Mouse (Mus musculus) neural tube, embryonic 13.5 days (tissue): ENCODE data around the gene Gpr62. TPM values are rescaled to one million over a fixed set of nuclear protein-coding genes. Genes with fewer than 3 reads are reported as not detected.

Experiments used
- ATAC-seq: fragments of 200-750 bp; cut with Nextera tagmentation; 2 replicates; pipeline ENCODE4 v1.8.0; 2017; ENCODE audit warnings: low read depth, mild to moderate bottlenecking, moderate TSS enrichment, moderate library complexity
- H3K27ac ChIP-seq: fragments of 300-500 bp; sonication (generic); replicated peaks from 2 replicates; pipeline ENCODE4 v1.5.1; 2015; ENCODE audit warnings: moderate library complexity, mild to moderate bottlenecking, inconsistent platforms
- H3K27me3 ChIP-seq: fragments of 300-500 bp; sonication (generic); 2 replicates; pipeline ENCODE4 v1.6.1; 2015; ENCODE audit warnings: mild to moderate bottlenecking, inconsistent platforms
- H3K36me3 ChIP-seq: fragments of 300-500 bp; sonication (generic); 2 replicates; pipeline ENCODE4 v1.6.1; 2015; ENCODE audit warnings: mild to moderate bottlenecking, inconsistent platforms
- H3K4me1 ChIP-seq: fragments of 300-500 bp; sonication (generic); replicated peaks from 2 replicates; pipeline ENCODE4 v1.6.1; 2015; ENCODE audit warnings: inconsistent platforms
- H3K4me2 ChIP-seq: fragments of 300-500 bp; sonication (generic); 2 replicates; pipeline ENCODE4 v1.6.1; 2015; ENCODE audit warnings: inconsistent platforms, mild to moderate bottlenecking, moderate library complexity
- H3K4me3 ChIP-seq: fragments of 300-500 bp; sonication (generic); 2 replicates; pipeline ENCODE4 v1.5.1; 2015; ENCODE audit warnings: mild to moderate bottlenecking, inconsistent platforms
- H3K9ac ChIP-seq: fragments of 300-500 bp; sonication (generic); 2 replicates; pipeline ENCODE4 v1.6.1; 2015; ENCODE audit warnings: moderate library complexity, mild to moderate bottlenecking, inconsistent platforms
- H3K9me3 ChIP-seq: fragments of 300-500 bp; sonication (generic); 2 replicates; pipeline ENCODE4 v1.6.1; 2016; ENCODE audit warnings: inconsistent platforms
- WGBS: fragments of 180-500 bp; shearing (Covaris S2); methylation state at CpG from one replicate; pipeline ENCODE4 v1.1.7; 2015; 5-methylcytosine and 5-hydroxymethylcytosine counted together
- polyA plus RNA-seq: library from polyadenylated mRNA; unstranded; fragments of >200 nt; fragmentation: Nextera tagmentation; extraction: Ambion mirVana; gene quantifications from 2 replicates; pipeline ENCODE4 v1.2.1, GENCODE M21; 2015

Gene Gpr62
- polyA plus RNA-seq, 1 experiment from 2014 or later = 0.73 TPM

DNA sequence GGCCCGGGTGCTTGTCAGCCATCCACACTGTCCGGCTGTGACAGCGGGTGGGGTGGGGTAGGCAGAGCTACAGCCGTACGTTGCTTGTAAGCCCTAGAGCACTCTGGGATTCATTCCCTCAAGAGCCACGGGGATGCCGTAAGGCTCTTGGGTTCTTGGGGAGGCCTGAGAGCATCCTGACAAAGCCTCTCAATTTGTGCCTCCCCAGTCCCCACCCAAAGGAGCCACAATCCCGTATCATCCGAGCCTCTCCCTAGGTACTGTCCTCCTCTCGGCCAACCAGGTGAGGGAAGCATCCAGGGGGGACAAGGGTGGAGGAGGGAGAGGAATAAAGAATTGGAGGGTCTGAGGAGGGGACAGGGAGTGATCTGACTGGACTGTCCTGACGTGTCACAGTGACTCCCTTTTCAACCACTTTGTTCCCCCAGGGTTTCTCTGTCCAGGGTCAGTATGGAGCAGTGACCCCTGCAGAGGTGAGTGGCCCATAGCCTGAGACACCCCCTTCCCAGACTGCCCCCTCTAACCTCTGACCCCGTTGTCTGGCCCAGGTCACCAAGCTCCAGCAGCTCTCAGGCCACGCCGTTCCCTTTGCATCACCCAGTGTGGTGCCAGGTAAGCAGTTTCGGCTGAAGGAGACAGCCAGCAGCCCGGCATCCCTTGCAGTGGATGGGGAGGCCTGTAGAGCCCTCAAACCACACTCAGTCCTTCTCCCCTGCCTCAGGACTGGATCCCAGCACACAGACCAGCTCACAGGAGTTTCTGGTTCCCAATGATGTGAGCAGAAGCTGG, 3.9 kb downstream of the Gpr62 start:
- 0 out of 2 replicates have a peak, but pooled peaks cover 6% of the 10 kb centered on the region for H3K27me3 ChIP-seq
- no peaks in the 10 kb centered on the region for H3K9me3 ChIP-seq
- no peak overlapping the region for H3K27ac ChIP-seq
- H3K4me2 ChIP-seq = no peak overlapping the region
- WGBS = 87% methylated on average over 16 of the region's 16 CpGs
- H3K4me3 ChIP-seq = no peak overlapping the region
- peaks cover 61% of the 10 kb centered on the region for H3K36me3 ChIP-seq
- H3K4me1 ChIP-seq = peaks cover 65% of the 10 kb centered on the region
- no peak for ATAC-seq
- H3K9ac ChIP-seq = no peak overlapping the region

DNA sequence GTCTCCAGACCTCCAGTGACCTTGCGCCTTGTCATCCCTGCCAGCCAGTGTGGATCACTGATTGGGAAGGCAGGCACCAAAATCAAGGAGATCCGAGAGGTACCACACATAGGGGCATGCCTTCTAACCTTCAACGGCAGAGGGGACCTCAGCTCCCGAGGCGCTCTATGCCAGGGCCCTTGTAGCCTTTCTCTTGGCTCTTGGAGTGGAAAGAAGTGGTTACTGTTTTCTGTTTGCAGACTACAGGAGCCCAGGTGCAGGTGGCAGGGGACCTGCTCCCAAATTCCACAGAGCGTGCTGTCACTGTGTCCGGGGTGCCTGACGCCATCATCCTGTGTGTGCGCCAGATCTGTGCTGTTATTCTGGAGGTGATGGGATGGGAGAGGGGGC, 4.7 kb downstream of the Gpr62 start:
- no peak overlapping the region for H3K4me3 ChIP-seq
- 0 out of 2 replicates have a peak overlapping the region, but pooled peaks have one; percentile 31 for H3K9ac ChIP-seq
- ATAC-seq = no peak
- H3K27ac ChIP-seq = no peak overlapping the region
- no peak overlapping the region for H3K4me2 ChIP-seq
- H3K27me3 ChIP-seq = 0 out of 2 replicates have a peak, but pooled peaks cover 6% of the 10 kb centered on the region
- peaks cover 61% of the 10 kb centered on the region for H3K36me3 ChIP-seq
- WGBS = 91% methylated on average over 9 of the region's 9 CpGs
- H3K4me1 ChIP-seq = peaks cover 72% of the 10 kb centered on the region
- H3K9me3 ChIP-seq = no peaks in the 10 kb centered on the region

DNA sequence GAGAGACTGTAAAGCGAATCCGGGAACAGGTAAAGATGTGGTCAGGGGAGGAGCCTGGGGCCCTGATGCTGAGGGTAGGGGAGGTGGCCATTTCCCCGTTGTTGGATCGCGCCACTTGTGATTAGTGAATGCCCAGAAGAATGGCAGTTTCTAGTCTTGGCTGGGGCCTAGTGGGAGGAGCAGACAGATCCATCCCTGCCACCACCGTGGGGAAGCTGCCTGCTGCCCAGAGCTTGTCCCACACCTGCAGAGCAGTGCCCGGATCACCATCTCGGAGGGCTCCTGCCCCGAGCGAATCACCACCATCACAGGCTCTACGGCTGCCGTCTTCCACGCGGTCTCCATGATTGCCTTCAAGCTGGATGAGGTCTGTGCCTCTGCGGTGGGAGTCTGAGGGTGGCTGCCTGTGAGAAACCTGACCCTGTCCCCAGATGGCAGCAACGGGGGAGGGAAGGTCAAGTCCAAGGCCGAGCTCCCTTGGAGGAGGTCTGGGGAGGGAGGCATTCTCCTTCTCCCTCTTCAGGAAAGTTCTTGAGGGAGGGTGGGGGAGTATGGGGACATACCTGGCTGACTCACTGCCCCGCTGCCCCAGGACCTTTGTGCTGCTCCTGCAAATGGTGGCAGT, 5.2 kb downstream of the Gpr62 start:
- peaks cover 61% of the 10 kb centered on the region for H3K36me3 ChIP-seq
- WGBS = 81% methylated on average over 18 of the region's 18 CpGs

DNA sequence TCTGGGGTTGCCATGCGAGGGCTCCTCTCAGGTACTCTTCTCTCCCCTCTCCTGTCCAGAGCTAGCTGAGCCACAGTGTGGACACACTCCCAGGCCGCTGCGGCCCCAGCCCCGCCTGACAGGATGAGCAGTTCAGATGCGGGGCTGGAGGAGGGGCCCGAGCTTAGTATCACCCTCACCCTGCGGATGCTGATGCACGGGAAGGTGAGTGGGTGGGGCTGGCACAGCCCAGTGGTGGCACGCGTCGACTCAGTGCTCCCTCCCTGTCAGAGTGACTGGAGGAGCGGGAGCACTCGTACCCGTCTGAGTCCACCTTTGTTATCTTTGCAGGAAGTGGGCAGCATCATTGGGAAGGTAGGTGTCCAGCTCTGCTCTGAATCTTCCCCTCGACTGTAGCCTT, 5.8 kb downstream of the Gpr62 start:
- no peak overlapping the region for H3K27ac ChIP-seq
- no peak overlapping the region for H3K4me2 ChIP-seq
- peaks cover 61% of the 10 kb centered on the region for H3K36me3 ChIP-seq
- H3K4me3 ChIP-seq = no peak overlapping the region
- 0 out of 2 replicates have a peak overlapping the region, but pooled peaks have one; percentile 38 for H3K9ac ChIP-seq
- 84% methylated on average over 15 of the region's 15 CpGs for WGBS
- no peaks in the 10 kb centered on the region for H3K9me3 ChIP-seq
- H3K27me3 ChIP-seq = 0 out of 2 replicates have a peak, but pooled peaks cover 6% of the 10 kb centered on the region
- ATAC-seq = no peak
- peaks cover 72% of the 10 kb centered on the region for H3K4me1 ChIP-seq

More for the DNA sequence above, 5.2 kb downstream of the Gpr62 start:
- H3K9me3 ChIP-seq = no peaks in the 10 kb centered on the region
- H3K27me3 ChIP-seq = 0 out of 2 replicates have a peak, but pooled peaks cover 6% of the 10 kb centered on the region
- peaks cover 72% of the 10 kb centered on the region for H3K4me1 ChIP-seq
- 0 out of 2 replicates have a peak overlapping the region, but pooled peaks have one; percentile 31 for H3K9ac ChIP-seq
- no peak overlapping the region for H3K4me2 ChIP-seq
- no peak overlapping the region for H3K4me3 ChIP-seq
- ATAC-seq = no peak
- no peak overlapping the region for H3K27ac ChIP-seq

DNA sequence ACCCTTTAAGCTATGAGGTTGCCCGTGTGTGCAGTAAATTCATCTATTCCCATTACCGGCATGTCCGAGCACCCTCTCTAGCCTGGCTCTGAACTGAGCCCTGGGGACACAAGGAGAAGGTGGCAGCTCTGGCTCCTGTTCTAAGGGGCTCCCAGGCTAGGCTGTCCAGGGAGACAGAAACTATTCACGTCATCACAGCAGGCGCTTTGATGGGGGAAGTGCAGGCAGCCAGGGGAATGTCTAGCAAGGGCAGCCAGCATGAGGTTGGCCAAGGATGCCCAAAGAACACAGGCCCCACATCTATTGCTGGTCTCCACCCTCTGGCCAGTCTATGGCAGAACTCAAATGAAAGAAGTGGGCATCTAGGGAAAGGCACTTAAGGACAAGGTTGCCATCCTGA, 7.8 kb downstream of the Gpr62 start:
- peak overlapping the region; percentile 80 for H3K4me3 ChIP-seq
- peak overlapping the region; percentile 96 for H3K9ac ChIP-seq
- H3K36me3 ChIP-seq = peaks cover 47% of the 10 kb centered on the region
- peak overlapping the region; percentile 100 for H3K4me2 ChIP-seq
- peak overlapping the region; percentile 92 for H3K27ac ChIP-seq
- peaks cover 67% of the 10 kb centered on the region for H3K4me1 ChIP-seq
- no peak for ATAC-seq
- WGBS = 40% methylated on average over 5 of the region's 5 CpGs
- no peaks in the 10 kb centered on the region for H3K27me3 ChIP-seq
- H3K9me3 ChIP-seq = no peaks in the 10 kb centered on the region

DNA sequence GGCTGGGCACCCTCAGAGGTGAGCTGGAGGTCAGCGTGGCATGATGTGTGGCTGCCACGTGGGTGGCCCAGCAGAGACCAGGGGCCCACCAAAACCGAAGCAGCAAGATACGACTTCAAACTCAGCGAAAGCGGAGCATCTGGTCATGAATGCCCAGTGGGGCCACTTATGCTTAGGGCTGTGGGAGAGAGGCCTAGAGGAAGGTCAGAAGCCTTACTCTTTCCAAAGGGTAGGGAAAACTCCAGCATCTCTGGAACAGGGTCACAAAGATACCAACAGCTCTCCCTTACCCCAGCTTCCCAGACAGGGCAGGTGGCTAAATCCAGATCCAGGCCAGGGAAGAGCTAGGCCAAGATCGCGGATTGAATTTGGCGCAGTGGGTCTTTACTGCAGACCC, 8.6 kb downstream of the Gpr62 start:
- ATAC-seq = no peak
- Histone ChIP-seq H3K9ac (peak overlapping the region; percentile 96), H3K4me1 (peaks cover 75% of the 10 kb centered on the region), H3K36me3 (peaks cover 40% of the 10 kb centered on the region), H3K4me3 (peak overlapping the region; percentile 80), H3K27ac (peak overlapping the region; percentile 92), H3K27me3 (no peaks in the 10 kb centered on the region), H3K9me3 (no peaks in the 10 kb centered on the region), H3K4me2 (peak overlapping the region; percentile 100)
- WGBS = 31% methylated on average over 9 of the region's 9 CpGs

DNA sequence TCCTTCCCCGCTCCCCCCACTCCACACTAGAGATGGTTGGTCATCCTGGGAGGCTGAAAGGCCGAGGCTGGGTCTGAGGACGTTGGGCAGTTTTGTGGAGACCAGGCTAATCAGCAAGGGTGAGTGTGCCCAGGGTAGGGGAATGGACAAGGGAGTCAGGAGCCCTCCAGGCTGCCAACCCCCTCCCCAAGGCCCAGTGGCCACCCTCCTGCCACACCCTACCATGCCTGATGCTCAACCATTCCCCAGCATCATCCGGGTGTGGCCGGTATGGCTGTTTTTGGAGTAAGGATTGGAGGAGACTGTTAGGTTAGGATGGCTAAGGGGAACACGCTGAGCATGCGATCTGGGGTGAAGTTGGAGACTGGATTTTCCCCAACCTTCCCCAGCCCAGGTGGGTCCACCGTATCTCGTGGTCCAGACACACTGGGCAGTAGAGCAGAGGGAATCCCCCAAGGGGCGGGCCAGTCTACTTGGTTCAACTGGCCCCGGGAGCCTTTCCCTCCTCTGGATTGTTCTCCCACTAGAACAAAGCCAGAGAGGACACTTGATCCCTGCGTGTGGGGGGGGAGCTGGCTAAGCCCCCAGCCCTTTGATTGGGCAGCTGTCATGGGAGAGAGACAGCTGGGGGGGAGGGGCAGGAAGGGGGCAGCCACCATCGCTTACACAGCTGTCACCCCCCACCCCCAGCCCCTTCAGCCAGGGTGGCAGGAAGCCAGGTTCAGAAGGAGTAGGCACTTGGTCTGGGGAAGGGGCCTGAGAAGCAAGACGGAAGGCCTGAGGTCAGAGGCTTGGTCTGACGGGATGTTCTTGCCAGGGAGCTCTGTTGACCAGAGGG, 9.2 kb downstream of the Gpr62 start:
- no peaks in the 10 kb centered on the region for H3K27me3 ChIP-seq
- peaks cover 34% of the 10 kb centered on the region for H3K36me3 ChIP-seq
- peak overlapping the region; percentile 92 for H3K27ac ChIP-seq
- H3K9ac ChIP-seq = peak overlapping the region; percentile 96
- WGBS = 24% methylated on average over 15 of the region's 15 CpGs
- H3K9me3 ChIP-seq = no peaks in the 10 kb centered on the region
- no peak for ATAC-seq
- H3K4me1 ChIP-seq = peaks cover 81% of the 10 kb centered on the region
- peak overlapping the region; percentile 80 for H3K4me3 ChIP-seq
- H3K4me2 ChIP-seq = peak overlapping the region; percentile 100

DNA sequence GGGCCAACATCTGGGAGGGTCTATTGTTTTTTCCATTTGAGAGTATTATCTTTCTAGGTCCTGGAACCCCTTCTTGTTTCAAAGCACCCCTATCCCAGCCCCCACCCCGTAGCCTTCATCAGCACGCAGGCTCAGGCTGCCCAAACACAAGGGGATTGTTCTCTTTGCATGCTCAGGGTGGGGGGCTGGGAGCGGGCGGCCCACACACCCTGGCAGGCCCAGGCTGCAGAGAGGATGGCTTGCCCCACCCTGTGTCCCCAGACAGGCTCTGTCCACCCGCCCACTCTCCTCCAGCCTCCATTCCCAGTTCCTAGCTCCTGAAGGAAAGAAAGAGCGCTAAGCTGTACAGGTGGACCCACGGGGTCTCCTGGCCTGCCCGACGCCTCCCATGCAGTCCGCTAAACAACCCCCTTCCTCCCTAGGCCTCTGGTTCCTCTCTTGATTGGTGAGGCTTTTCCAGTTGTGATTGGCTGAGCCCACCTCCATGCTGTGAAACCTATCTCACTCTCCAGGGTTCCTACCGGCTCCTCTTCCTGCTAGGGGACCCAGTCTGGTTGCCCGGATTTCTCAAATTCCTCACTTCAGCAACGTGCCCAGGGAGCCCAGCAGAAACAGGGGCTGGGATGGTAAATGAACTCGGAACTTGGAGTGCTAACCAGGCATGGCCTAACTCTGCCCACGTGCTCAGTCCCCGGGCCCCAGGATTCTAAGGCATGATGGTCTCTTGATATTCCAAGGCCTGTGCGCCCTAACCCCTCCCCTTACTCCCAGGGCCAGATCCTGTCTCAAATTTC, 10.7 kb downstream of the Gpr62 start:
- Histone ChIP-seq H3K27me3 (no peaks in the 10 kb centered on the region), H3K4me2 (peak overlapping the region; percentile 100), H3K9me3 (no peaks in the 10 kb centered on the region), H3K9ac (peak overlapping the region; percentile 96), H3K4me3 (peak overlapping the region; percentile 80), H3K4me1 (peaks cover 88% of the 10 kb centered on the region), H3K27ac (peak overlapping the region; percentile 92), H3K36me3 (peaks cover 21% of the 10 kb centered on the region)
- WGBS = 1% methylated on average over 17 of the region's 17 CpGs
- ATAC-seq = peak; percentile 16

DNA sequence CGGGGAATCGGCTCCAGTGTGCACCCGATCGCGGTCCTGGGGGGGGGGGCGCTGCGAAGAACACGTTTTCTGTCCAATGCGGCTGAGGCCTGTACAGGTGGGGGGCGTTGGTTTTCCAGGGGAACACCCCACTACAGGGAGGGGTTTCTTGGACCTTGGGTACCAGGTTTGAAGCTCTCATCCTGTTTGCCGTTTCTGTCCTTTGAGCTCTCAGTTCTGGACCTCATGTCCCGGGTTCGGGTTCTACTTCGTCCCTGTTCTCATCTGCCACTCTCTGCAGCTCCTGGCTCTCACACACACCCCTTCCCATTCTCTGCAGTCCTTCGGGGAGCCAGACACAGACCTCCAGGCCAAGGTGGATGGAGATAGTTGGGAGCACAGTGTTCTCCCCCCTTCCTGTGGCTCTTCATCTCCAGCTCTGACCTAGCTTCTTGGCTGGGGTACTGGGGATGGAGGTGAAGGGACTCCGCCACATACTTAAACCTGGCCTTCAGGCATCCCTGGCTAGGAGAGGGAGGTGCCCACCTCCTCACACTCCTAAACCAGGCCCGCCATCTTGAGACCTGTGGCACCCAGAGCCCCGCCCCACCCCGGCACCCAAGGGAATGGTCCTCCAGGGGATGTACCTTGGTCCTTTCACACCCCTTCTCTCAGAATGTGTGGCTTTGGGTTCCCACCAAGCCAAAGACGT, 11.5 kb downstream of the Gpr62 start:
- Histone ChIP-seq H3K9ac (peak overlapping the region; percentile 96), H3K9me3 (no peaks in the 10 kb centered on the region), H3K4me3 (peak overlapping the region; percentile 80), H3K4me2 (peak overlapping the region; percentile 100), H3K36me3 (peaks cover 13% of the 10 kb centered on the region; the same call in 1 of the 2 replicates), H3K4me1 (peaks cover 83% of the 10 kb centered on the region), H3K27ac (peak overlapping the region; percentile 92), H3K27me3 (no peaks in the 10 kb centered on the region)
- WGBS = under 1% methylated on average over 14 of the region's 20 CpGs
- ATAC-seq = peak; percentile 10; the same call in 1 of the 2 replicates

DNA sequence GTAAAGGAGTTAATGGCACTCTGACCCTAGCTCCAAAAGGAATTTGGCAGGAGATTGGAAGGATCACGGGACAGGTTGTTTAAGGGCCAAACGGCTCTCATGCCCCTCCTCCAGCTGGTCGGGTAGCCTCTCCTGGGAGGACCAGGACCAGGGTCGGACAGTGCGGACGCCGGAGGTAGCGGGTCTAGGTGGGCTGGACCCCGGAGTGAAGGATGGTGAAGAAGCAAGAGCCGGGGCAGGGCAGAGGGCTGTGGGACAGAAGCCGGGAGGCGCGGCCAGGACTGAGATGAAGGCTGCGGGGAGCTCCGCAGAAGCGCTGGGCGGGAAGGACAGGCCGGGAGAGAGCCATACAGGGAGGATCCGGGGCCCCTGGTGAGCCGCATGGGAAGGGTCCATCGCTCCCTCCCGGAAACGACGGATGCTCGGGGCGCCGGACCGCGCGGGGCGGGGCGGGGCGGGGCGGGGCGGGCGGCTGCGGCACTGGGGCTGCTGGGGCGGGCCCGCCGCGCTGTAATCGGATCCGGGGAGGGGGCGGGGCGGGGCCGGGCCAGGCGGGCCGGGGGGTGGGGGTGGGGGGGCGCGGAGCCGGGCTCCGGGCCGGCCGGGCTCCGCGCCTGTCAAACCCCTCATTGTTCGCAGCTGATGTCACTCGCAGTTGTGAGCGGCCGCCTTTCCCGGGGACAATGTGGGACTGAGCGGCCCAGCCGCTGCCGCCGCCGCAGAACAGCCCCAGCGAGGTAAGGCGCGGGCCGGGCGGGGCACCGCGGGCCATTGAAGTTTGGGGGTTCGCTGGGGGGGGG, 12.3 kb downstream of the Gpr62 start, which contains the start of gene Pcbp4:
Pcbp4 (plus strand) TSS at position 21 of the 800 bp plus-strand sequence.
- H3K9ac ChIP-seq = peak within 1 kb of the TSS; percentile 96
- H3K9me3 ChIP-seq = no peaks in the 10 kb centered on the region
- 0 out of 2 replicates have a peak, but pooled peaks cover 8% of the 10 kb centered on the region for H3K36me3 ChIP-seq
- no peaks in the 10 kb centered on the region for H3K27me3 ChIP-seq
- H3K4me1 ChIP-seq = peaks cover 83% of the 10 kb centered on the region
- peak within 1 kb of the TSS; percentile 92 for H3K27ac ChIP-seq
- peak; percentile 62 for ATAC-seq
- 0% methylated on average over 38 of the region's 74 CpGs for WGBS
- peak within 1 kb of the TSS; percentile 100 for H3K4me2 ChIP-seq
- H3K4me3 ChIP-seq = peak within 1 kb of the TSS; percentile 80
